Mouse (Mus musculus) kidney, embryonic 15.5 days (tissue): ENCODE data around the gene Asb2. TPM values are rescaled to one million over a fixed set of nuclear protein-coding genes. Genes with fewer than 3 reads are reported as not detected.

ENCODE experiments used
- ATAC-seq: fragments of 200-750 bp; cut with Nextera tagmentation; replicated peaks from 2 replicates; pipeline ENCODE4 v1.8.0; 2017; ENCODE audit warnings: moderate TSS enrichment; ENCODE audit not compliant: low FRiP score
- H3K27ac ChIP-seq: fragments of 300-500 bp; sonication (generic); 2 replicates; pipeline ENCODE4 v1.5.1; 2015; ENCODE audit warnings: mild to moderate bottlenecking, inconsistent platforms
- H3K27me3 ChIP-seq: fragments of 300-500 bp; sonication (generic); 2 replicates; pipeline ENCODE4 v1.6.1; 2015; ENCODE audit warnings: inconsistent platforms
- H3K36me3 ChIP-seq: fragments of 300-500 bp; sonication (generic); 2 replicates; pipeline ENCODE4 v1.6.1; 2015; ENCODE audit warnings: inconsistent platforms
- H3K4me1 ChIP-seq: fragments of 300-500 bp; sonication (generic); 2 replicates; pipeline ENCODE4 v1.6.1; 2015; ENCODE audit warnings: inconsistent platforms
- H3K4me2 ChIP-seq: fragments of 300-500 bp; sonication (generic); 2 replicates; pipeline ENCODE4 v1.6.1; 2015; ENCODE audit warnings: moderate library complexity, mild to moderate bottlenecking, inconsistent platforms
- H3K4me3 ChIP-seq: fragments of 300-500 bp; sonication (generic); replicated peaks from 2 replicates; pipeline ENCODE4 v1.5.1; 2015; ENCODE audit warnings: mild to moderate bottlenecking, inconsistent platforms
- H3K9ac ChIP-seq: fragments of 300-500 bp; sonication (generic); 2 replicates; pipeline ENCODE4 v1.6.1; 2015; ENCODE audit warnings: mild to moderate bottlenecking, inconsistent platforms
- H3K9me3 ChIP-seq: fragments of 300-500 bp; sonication (generic); replicated peaks from 2 replicates; pipeline ENCODE4 v1.6.1; 2016; ENCODE audit warnings: inconsistent platforms
- WGBS: fragments of 180-500 bp; shearing (Covaris S2); methylation state at CpG from one replicate; pipeline ENCODE4 v1.1.7; 2015; ENCODE audit warnings: mixed read lengths; 5-methylcytosine and 5-hydroxymethylcytosine counted together
- polyA plus RNA-seq: library from polyadenylated mRNA; unstranded; fragments of >200 nt; fragmentation: Nextera tagmentation; extraction: Ambion mirVana; gene quantifications from 2 replicates; pipeline ENCODE4 v1.2.1, GENCODE M21; 2015

Gene Asb2
- polyA plus RNA-seq, 1 experiment from 2014 or later: 5.2 TPM

- no peak for ATAC-seq
- Histone ChIP-seq H3K9me3 (no peaks in the 10 kb centered on the region), H3K4me3 (no peak overlapping the region), H3K4me1 (no peaks in the 10 kb centered on the region), H3K4me2 (no peak overlapping the region), H3K9ac (no peak overlapping the region), H3K36me3 (no peaks in the 10 kb centered on the region), H3K27ac (no peak overlapping the region), H3K27me3 (peaks cover 4% of the 10 kb centered on the region; the same call in 1 of the 2 replicates)
- 21% methylated on average over 4 of the region's 4 CpGs for WGBS
Measured at GRCm38 (mm10) chr12:103358951-103359801, 3.4 kb upstream of the Asb2 start.

GRCm38 (mm10) chr12:103358216-103358615 lies 2.4 kb upstream of the Asb2 start:
- no peak overlapping the region for H3K4me2 ChIP-seq
- H3K27ac ChIP-seq: no peak overlapping the region
- WGBS: 78% methylated on average over 8 of the region's 8 CpGs
- ATAC-seq: no peak
- H3K4me3 ChIP-seq: no peak overlapping the region
- H3K36me3 ChIP-seq: no peaks in the 10 kb centered on the region
- no peaks in the 10 kb centered on the region for H3K4me1 ChIP-seq
- H3K27me3 ChIP-seq: peaks cover 4% of the 10 kb centered on the region; the same call in 1 of the 2 replicates
- H3K9me3 ChIP-seq: no peaks in the 10 kb centered on the region
- no peak overlapping the region for H3K9ac ChIP-seq

- no peak overlapping the region for H3K27ac ChIP-seq
Measured at GRCm38 (mm10) chr12:103356415-103356748, 581 bp upstream of the Asb2 start.

GRCm38 (mm10) chr12:103353538-103353937 lies 2.3 kb downstream of the Asb2 start:
- peaks cover 4% of the 10 kb centered on the region; the same call in 1 of the 2 replicates for H3K27me3 ChIP-seq
- WGBS: 16% methylated on average over 5 of the region's 5 CpGs
- no peaks in the 10 kb centered on the region for H3K9me3 ChIP-seq
- H3K27ac ChIP-seq: no peak overlapping the region
- no peak overlapping the region for H3K9ac ChIP-seq
- H3K36me3 ChIP-seq: no peaks in the 10 kb centered on the region
- H3K4me1 ChIP-seq: no peaks in the 10 kb centered on the region
- H3K4me2 ChIP-seq: no peak overlapping the region
- H3K4me3 ChIP-seq: no peak overlapping the region
- ATAC-seq: no peak

More at GRCm38 (mm10) chr12:103356415-103356748, 581 bp upstream of the Asb2 start:
- WGBS: 90% methylated on average over 4 of the region's 4 CpGs
- no peak for ATAC-seq
- Histone ChIP-seq H3K9me3 (no peaks in the 10 kb centered on the region), H3K4me2 (no peak overlapping the region), H3K36me3 (no peaks in the 10 kb centered on the region), H3K27me3 (peaks cover 4% of the 10 kb centered on the region; the same call in 1 of the 2 replicates), H3K4me3 (no peak overlapping the region), H3K4me1 (no peaks in the 10 kb centered on the region), H3K9ac (no peak overlapping the region)

DNA sequence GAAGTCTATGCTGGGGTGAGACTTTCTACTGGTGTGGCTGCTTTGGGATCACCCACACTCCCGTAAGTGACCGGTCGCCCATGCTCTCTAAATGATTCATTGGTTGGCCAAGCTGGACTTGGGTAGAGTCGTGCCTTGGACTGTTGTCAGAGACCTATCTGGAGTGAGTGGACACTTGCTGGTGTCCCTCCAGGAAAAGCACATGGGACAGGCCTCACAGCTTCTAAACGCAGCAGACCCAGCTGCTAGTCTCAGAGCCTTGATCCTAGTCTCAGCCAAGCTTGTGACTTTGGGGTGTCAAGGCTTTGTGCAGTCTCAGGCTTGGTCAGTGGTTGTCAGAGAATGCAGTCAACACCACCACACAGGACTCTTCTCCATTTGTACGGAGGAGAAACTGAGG lies 3.1 kb downstream of the Asb2 start:
- Histone ChIP-seq H3K27me3 (peaks cover 4% of the 10 kb centered on the region; the same call in 1 of the 2 replicates), H3K27ac (no peak overlapping the region), H3K4me2 (no peak overlapping the region), H3K9me3 (no peaks in the 10 kb centered on the region), H3K4me1 (peaks cover 6% of the 10 kb centered on the region), H3K4me3 (no peak overlapping the region), H3K36me3 (no peaks in the 10 kb centered on the region), H3K9ac (no peak overlapping the region)
- 88% methylated on average over 6 of the region's 6 CpGs for WGBS
- no peak for ATAC-seq

- Histone ChIP-seq H3K9me3 (no peaks in the 10 kb centered on the region), H3K9ac (no peak overlapping the region), H3K4me1 (peaks cover 14% of the 10 kb centered on the region), H3K27ac (no peak overlapping the region), H3K4me3 (no peak overlapping the region), H3K27me3 (no peaks in the 10 kb centered on the region), H3K4me2 (no peak overlapping the region), H3K36me3 (no peaks in the 10 kb centered on the region)
- peak; percentile 50; the same call in 1 of the 2 replicates for ATAC-seq
- 4% methylated on average over 3 of the region's 3 CpGs for WGBS
Measured at GRCm38 (mm10) chr12:103348506-103348905, 7.3 kb downstream of the Asb2 start.

- peaks cover 14% of the 10 kb centered on the region for H3K4me1 ChIP-seq
- no peaks in the 10 kb centered on the region for H3K9me3 ChIP-seq
- no peak overlapping the region for H3K4me3 ChIP-seq
- no peak overlapping the region for H3K4me2 ChIP-seq
- no peaks in the 10 kb centered on the region for H3K36me3 ChIP-seq
- 27% methylated on average over 5 of the region's 5 CpGs for WGBS
- ATAC-seq: no peak
- H3K9ac ChIP-seq: no peak overlapping the region
- no peak overlapping the region for H3K27ac ChIP-seq
- no peaks in the 10 kb centered on the region for H3K27me3 ChIP-seq
Measured at GRCm38 (mm10) chr12:103347406-103347805, 8.4 kb downstream of the Asb2 start.

- 65% methylated on average over 8 of the region's 8 CpGs for WGBS
- Histone ChIP-seq H3K4me3 (no peak overlapping the region), H3K9ac (no peak overlapping the region), H3K27ac (no peak overlapping the region), H3K9me3 (no peaks in the 10 kb centered on the region), H3K27me3 (no peaks in the 10 kb centered on the region), H3K4me2 (no peak overlapping the region), H3K36me3 (no peaks in the 10 kb centered on the region), H3K4me1 (peaks cover 14% of the 10 kb centered on the region)
- ATAC-seq: no peak
Measured at GRCm38 (mm10) chr12:103346945-103347344, 8.9 kb downstream of the Asb2 start.

DNA sequence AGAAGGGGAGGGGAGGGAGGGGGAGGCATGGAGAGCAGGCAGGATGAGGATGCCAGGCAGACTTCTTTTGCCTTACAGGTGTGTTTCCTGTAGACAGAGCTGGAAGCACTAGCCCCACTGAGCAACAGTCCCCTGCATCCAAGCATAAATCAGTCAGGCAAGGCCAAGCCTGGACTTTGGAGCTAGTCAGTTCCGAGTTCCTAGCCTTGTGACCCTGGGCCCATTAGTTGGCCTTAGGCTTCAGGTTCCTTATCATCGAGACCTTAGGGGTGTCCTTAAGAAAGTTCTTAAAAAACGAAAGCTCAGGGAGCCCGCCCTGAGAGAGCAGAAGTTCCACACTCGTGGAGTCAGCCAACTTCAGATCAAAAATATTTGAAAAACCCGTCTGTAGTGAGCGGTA lies 10.9 kb downstream of the Asb2 start:
- H3K36me3 ChIP-seq: no peaks in the 10 kb centered on the region
- ATAC-seq: no peak
- H3K9ac ChIP-seq: no peak overlapping the region
- H3K27me3 ChIP-seq: no peaks in the 10 kb centered on the region
- no peaks in the 10 kb centered on the region for H3K9me3 ChIP-seq
- no peak overlapping the region for H3K4me3 ChIP-seq
- no peak overlapping the region for H3K4me2 ChIP-seq
- H3K4me1 ChIP-seq: peaks cover 14% of the 10 kb centered on the region
- 83% methylated on average over 7 of the region's 7 CpGs for WGBS
- H3K27ac ChIP-seq: no peak overlapping the region

GRCm38 (mm10) chr12:103343456-103343855 lies 12.3 kb downstream of the Asb2 start:
- peaks cover 14% of the 10 kb centered on the region for H3K4me1 ChIP-seq
- H3K9ac ChIP-seq: no peak overlapping the region
- no peaks in the 10 kb centered on the region for H3K9me3 ChIP-seq
- H3K27ac ChIP-seq: no peak overlapping the region
- no peak overlapping the region for H3K4me2 ChIP-seq
- H3K4me3 ChIP-seq: no peak overlapping the region
- H3K36me3 ChIP-seq: no peaks in the 10 kb centered on the region
- ATAC-seq: no peak
- no peaks in the 10 kb centered on the region for H3K27me3 ChIP-seq
- WGBS: 57% methylated on average over 8 of the region's 8 CpGs

DNA sequence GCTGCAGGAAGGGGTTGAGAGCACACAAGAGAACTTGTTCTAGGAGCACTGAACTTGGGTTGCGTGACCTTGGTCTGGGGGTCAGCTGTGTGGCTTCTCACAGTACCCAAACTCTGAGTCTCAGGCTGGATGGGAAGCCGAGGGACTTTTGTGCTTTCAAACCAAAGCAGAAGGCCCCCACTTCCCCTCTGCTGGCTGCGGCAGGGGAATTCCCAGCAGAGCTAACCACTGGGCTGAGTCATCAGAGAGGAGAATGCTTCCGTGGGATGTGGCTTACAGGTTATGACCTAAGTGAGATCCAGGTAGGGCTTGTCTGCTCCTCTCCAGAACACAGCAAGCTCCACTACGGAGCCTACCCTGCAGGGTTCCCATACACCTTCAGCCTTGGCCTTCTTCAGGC lies 14.6 kb downstream of the Asb2 start:
- ATAC-seq: no peak
- Histone ChIP-seq H3K9ac (no peak overlapping the region), H3K9me3 (no peaks in the 10 kb centered on the region), H3K27me3 (no peaks in the 10 kb centered on the region), H3K36me3 (no peaks in the 10 kb centered on the region), H3K4me2 (no peak overlapping the region), H3K27ac (no peak overlapping the region), H3K4me3 (no peak overlapping the region), H3K4me1 (no peaks in the 10 kb centered on the region)
- 78% methylated on average over 5 of the region's 5 CpGs for WGBS

- 0 out of 2 replicates have a peak, but pooled peaks have one; percentile 19 for ATAC-seq
Measured at GRCm38 (mm10) chr12:103338162-103338798, 17.5 kb downstream of the Asb2 start.

More at GRCm38 (mm10) chr12:103338162-103338798, 17.5 kb downstream of the Asb2 start:
- H3K4me2 ChIP-seq: no peak overlapping the region
- H3K36me3 ChIP-seq: no peaks in the 10 kb centered on the region
- H3K4me1 ChIP-seq: no peaks in the 10 kb centered on the region
- H3K27me3 ChIP-seq: no peaks in the 10 kb centered on the region
- H3K9ac ChIP-seq: no peak overlapping the region
- 63% methylated on average over 14 of the region's 14 CpGs for WGBS
- no peak overlapping the region for H3K27ac ChIP-seq
- no peak overlapping the region for H3K4me3 ChIP-seq
- no peaks in the 10 kb centered on the region for H3K9me3 ChIP-seq
